Mouse (Mus musculus) thymus, postnatal 0 days (tissue): ENCODE results near the gene Ric3. TPM values are rescaled to one million over a fixed set of nuclear protein-coding genes. Genes with fewer than 3 reads are reported as not detected.
A peak's percentile ranks its signal among the peaks of the same experiment; 100 is the strongest.
"Not testable (repeated sequence)": the region's sequence is repeated elsewhere in the genome, so short reads cannot be mapped to it uniquely, and the experiment has no call there.

Experiments used
- DNase-seq: peaks from one replicate; pipeline ENCODE4 v3.0.0-alpha.2; 2015; ENCODE audit warnings: low spot score
- polyA plus RNA-seq: library from polyadenylated mRNA; unstranded; fragments of >200 nt; fragmentation: Nextera tagmentation; extraction: Ambion mirVana; gene quantifications from 2 replicates; pipeline ENCODE4 v1.2.1, GENCODE M21; 2015

The Ric3 gene
- 0.40 and 0.48 TPM in 2 replicates for polyA plus RNA-seq

DNA sequence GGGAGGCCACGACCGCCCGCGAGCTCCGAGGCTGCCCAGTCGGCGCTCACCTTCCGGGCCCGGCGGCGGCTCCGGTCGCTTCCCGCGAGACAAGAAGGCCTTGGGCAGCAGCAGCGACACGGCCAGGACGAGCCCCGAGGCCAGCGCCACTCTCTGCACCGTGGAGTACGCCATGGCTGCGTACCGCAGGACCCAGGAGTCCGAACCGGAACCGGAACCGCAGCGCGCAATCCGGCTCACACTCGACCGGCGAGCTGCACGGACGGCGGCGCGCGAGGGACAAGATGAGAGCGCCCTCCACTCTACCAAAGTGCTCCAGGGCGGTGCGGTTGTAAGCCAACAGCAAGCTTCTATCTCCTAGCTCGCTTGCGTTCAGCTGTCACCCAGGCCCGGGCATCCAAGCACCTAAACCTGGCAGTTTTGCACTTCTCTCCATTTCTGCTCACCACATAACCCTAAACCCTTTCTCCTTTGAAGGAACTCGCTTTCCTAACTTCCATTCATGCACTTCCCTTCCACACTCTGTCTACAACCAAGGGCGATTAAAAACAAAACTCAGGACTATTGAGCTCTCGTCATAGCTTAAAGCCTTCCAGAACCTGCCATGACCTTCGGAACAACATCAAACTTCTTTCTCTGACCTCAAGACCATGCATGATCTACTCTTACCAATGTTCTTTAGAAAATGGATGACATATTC is at the start of gene Ric3:
Ric3 (minus strand) TSS at position 219 of the 700 bp plus-strand sequence.
- DNase-seq: peak; percentile 1

DNA sequence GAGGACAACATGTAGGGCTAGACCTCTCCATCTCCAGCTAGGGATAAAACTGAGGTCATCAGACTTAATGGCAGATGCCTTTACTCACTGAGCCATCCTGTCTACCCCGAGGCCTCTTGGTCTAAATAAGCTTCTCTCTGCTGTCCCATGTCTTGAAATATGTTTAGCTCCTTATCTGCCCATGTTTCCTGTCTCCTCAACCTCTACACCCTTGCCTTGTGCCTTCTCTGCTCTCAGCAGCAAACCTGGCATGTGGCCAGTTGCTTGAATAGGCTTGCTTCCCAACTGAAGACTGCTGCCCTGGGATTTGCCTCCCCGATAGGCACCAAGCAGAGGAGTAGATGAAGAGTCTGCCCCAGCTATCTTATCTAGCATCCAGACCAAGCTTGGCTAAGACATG is 48.4 kb upstream of the Ric3 start:
- DNase-seq: no peak

DNA sequence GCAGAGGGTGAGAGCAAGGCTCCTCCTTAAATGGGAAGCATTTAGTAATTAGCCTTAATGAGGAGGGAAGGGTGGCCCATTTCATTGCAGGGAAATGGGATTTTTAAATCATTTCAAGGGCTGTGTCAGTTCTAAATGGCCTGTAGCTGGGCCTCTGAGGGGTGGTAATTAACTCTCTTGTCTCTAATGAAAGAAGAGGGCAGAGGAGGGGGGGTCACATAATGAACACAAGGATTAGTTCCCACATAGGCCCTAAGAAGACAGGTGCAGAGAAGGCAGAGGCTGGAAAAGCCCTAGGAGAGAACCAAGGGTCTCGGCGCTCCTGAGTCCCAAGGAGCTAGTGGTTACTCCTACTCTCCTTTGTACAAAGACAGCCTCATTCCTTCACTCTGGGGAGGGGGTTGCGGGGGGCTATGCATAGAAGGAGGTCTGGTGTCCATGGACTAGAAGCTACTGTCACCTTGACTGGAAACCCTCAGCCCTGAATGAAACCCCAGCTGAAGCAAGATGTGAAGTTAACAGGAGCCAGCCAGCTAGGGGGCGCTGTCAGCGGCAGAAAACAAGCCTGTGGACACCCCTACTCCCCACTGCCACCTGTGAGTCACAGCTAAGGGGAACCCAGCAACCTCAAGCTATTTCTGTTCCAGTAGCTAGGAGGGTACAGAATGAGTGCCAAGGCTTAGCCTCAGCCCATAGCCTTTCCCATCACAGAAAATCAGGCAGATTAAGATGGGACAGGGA is 47.0 kb upstream of the Ric3 start:
- DNase-seq: no peak

DNA sequence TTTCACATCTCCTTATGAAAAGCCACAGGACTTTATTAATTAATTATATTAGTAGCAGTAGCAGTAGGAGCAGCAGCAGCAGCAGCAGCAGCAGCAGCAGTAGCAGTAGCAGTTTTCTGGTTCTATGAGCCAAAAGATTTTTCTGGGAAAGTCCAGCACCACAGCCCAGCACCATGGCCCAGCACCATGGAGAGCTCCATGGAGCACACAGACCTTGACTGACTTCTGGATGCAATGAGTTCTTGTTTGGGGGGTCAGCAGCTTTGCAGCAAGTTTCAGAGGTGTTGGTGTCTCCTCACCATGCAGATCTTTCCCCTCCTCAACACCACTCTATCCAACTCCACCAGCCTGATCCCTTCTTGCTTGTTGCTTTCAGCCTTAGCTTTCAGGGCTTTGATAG is 46.3 kb upstream of the Ric3 start:
- DNase-seq: no peak

DNA sequence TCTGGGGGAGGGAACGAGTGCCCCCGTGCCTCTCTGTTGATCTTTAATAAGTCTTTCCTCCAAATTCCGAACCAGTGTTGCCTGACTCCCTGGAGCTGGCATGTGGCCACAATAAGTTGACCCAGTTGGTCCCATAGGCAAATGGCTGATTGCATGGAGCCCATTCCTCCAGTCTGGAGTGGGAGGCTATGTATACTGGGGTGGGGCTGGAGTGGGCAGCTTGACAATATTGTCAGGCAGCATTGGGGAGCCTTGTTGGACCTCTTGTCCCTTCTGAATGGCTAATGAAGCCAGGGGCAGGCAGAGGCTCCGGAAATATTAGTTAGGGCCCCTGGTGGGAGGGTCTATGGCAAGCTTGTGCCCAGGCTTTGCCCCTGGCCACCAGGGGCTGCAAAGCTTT is 32.8 kb upstream of the Ric3 start:
- DNase-seq: no peak

DNA sequence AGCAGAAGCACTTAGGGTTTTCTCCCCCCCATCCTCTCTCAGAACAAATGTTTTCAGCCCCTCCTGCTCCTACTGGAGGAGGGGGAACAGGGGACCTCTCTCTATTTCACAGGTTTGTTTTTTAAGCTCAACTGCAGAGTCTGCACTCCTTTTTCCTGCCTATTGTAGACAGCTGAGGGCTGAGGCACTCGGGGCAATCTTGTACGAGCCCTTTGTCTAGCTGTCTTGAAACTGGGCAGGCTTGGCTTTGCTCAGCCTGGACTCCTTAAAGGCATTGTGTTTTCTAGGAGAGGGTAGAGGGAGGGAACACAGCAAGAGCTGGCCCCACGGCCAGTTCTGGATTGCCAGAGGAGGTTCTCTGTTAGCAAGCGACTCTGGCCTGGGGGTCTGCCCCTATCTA is 32.4 kb upstream of the Ric3 start:
- DNase-seq: not testable (repeated sequence)

DNA sequence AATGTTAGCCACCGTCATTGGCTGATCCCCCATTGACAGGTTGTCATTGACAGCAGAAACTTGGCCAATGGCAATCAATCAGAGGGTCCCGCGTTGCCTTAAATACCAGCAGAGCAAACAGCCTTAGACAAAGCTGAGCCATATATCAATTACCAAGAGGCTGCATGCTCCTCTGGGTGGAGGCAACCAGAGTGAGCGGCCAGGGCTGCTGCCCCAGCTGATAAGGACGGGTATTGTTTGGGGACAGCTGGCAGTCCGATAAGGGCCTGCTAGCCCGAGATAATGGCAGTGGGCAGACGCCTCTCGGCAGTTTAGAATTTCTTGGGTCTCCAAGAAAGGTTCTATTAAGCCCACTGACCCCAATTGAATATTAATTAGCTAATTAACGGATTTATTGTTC is 31.8 kb upstream of the Ric3 start:
- peak; percentile 0 for DNase-seq

DNA sequence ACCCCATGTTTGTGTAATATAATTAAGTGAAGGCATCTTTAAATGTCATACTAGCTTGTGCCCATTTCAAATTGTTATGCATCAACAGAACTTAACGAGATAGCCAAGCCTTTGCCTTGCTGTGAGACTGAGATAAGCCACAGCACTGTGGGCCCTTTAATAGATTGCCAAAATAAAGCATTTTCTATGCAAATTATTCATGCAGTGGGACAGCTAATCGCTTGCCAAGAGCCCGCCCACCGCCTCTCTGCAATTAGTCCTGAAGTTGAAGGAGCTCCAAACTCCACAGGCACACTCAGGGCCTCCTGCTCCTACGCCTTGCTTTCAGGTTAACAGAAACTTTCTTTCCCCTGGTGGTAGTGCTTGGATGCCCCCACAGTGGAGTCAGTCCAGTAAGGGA is 27.9 kb upstream of the Ric3 start:
- peak; percentile 1 for DNase-seq

DNA sequence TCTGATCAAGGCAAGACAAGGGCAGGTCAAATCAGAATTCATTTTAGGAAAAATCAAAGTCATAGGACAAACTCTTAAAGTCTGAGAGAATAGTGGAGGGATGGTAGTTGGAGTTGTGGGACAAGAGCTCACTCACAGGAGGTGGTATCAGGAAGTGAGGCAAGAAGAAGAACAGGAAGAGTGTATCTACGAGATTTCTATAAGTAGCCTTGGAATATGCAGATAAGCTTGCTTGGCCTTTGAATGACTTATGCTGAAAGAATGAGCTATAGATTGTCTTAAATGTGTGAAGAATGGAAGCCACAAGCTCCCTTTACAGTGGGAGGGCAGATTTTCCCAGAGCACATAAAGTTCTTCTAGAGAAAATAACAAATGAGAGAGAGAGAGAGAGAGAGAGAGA is 21.8 kb upstream of the Ric3 start:
- DNase-seq: peak; percentile 1

DNA sequence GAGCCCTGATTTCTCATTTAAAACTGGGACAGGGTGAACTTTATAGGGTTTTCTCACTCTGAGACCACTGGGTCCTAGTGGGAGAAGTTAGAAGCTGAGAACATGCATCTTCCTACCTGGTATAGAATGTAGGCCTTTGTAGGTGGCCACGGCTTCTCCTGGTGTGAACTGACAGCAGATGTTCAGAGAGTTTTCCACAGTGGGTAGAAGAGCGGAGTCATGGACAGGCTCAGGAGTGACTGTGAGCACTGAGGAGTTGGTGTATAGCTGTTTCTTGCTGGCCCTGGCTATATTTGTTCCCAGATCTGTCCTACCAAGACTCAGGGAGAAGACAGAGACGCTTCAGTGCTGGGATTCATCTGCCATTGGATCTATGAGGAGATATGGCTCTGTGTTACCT is 18.0 kb upstream of the Ric3 start:
- peak; percentile 0 for DNase-seq

DNA sequence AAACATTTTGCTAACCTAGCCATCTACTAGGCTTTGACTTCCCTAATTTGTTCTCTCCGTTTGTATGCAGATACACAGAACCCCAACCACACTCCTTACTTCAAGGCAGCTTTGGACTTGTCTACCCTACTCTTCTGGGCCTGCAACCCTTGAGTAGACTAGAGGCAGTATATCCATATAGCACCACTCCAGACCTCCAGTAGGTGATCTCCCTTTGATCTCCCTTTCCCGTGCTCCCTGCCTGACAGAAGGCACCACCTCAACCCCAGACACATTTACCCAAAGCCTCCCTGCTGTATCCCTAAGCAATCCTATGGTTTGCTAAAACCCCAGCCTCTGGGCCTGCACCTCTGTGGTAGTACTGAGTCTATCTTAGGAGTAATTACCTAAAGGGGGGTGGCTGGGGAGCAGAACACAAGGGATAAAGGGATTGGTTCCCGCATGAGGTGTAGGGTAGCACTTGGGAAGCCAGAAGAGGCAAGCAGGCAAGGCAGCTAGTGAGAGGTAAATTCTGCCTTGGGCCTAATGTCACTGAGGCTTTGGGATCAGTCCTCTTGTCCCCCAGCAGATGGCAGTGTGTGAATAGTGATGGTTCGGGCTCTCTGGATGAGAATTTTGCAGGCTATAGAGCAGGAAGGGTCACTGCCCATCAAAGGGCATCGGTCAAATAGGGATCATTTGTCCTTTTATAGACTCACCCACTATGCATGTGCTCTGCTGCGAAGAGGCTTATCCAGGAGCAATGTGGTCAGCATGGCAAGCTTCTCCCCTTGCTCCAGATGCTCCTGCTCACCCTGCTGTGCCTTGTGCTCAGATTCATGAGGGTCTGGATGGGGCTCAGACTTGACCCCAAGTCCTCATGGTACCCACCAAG is 15.3 kb upstream of the Ric3 start:
- peak; percentile 4 for DNase-seq

DNA sequence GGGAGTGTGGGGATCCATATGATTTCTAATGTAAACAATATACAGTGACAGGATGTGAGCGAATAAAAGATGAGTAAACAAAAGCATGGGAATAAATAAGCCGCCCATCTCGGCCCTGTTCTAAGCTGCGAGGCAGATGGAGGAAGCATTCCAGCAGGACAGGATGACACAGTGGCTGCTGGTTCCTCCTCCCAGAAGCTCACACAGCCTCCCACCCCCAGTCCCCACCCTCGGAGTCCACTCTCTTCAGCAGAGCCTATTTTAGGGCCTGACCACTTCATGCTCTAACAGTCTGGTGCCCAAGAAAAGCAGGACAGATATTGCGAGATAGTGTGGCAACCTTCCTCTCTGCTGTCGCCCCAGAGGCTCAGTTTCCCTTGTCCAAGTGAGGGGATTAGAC is 14.1 kb upstream of the Ric3 start:
- DNase-seq: peak; percentile 0

DNA sequence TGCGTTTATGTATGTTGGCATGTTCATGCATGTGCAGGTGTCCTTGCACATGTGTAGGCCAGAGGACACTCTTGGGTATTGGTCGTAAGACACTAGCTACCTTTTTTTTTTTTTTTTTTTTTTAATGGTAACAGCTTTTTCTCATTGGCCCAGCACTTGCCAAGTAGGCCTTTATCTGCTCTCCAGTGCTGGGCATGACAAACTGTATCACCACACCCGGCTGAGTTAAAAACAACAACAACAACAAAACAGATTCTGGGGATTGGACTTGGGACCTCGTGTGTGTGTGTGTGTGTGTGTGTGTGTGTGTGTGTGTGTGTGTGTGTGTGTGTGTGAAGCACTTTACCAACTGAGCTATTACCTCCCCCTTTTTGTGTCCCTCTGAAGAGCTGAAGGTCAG is 13.5 kb upstream of the Ric3 start:
- peak; percentile 1 for DNase-seq

DNA sequence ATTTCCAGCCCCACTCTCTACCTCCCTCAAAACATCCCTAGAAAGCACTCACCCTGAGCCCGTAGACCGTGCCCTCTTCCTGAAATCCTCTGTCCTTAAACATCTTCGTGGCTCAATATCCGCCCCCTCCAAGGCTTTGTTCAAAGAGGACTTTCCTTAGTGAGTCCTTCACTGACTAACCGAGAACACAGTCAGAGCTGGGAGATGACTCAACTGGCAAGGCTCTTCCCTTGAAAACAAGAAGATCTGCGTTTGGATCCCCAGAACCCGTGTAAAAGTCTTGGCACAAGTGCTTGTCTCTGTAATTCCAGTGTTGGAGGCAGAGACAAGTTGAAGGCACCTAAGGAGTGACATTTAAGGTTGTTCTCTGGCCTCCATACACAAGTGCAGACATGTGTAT is 11.2 kb upstream of the Ric3 start:
- no peak for DNase-seq

DNA sequence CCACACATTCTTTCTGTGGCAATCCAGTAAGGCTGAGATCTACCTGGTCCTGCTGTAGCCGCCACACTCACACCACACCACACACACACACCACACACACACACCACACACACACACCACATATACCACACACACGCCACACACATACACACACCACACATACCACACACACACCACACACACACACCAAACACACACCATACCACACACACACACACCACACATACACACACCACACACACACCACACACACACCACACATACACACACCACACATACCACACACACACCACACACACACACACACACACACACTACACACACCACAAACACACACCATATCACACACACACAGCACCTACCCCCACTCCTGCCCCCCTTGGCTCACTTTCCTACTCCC is 8.2 kb upstream of the Ric3 start:
- not testable (repeated sequence) for DNase-seq

DNA sequence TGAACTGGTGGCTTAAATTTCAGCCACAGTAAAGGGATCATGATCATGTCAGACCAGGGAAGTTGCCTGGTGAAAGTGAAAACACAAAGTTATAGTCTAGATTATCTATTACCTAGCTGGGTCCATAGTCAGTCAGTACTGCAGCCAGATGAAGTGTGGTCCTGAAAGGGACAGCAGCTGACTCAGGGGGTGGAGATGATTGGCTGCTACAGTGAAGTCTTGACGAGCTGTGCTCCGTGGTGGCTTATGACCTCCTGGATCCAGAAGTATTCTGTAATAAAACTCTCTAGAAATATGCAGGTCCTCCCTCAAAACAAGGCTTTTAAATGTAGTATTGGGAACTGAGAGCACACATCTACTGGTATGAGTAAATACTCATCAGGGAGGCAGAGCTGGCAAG is 3.8 kb upstream of the Ric3 start:
- DNase-seq: peak; percentile 0

DNA sequence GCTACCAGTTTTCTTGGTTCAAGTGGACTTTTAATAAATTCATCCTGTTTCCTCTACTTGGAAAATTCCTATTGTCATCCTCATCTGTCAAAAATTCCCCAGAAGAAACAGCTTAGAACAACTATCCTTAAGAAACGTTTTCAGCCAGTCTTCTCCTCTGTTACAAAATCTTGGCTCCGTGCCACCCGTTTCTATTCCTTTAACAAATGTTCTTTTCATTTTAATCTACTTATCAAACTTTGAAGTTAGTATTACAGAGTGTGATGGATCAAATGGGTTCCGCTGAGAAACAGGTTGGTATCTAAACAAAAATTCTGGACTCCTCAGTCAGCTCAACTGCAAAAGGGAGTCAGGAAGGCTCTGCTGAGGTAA is 668 bp upstream of the Ric3 start:
- DNase-seq: no peak

DNA sequence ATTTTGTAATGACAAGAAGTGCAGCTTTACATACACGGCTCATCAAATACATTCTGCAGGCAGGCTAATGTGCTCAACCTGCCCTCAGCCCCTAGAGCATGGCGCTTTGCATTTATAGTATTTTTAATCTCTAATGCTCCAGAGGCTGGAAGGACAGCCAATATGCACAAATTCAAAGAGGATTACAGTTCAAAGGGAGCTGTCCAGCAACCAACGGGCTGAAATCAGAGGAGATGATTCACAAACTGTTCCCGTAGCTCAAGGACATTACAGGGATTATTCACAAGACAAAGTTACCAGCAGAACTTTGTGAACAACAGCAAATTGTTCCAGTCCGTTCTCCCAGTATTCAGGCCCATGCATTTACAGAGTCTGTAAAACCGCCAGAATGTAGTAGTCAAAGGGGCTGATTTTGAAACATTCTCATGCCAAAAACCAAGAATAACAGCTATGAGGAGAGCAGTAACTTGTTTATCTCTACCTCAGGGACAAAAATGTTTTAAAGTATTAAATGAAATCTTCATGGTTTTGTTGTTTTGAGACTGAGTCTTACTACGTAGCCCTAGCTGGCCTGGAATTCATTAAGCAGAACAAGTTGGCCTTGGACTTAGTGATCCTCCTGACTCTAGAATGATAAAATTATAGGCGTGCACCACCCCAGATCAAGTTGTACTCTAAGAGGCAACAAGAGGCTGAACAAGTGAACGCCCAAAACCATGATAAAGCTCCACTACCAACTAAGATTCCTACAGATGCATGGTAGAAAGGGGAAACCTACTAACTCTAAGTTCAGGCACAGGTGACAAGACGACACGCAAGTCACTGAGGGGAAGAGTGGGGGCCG is 640 bp downstream of the Ric3 start:
- DNase-seq: peak; percentile 5

DNA sequence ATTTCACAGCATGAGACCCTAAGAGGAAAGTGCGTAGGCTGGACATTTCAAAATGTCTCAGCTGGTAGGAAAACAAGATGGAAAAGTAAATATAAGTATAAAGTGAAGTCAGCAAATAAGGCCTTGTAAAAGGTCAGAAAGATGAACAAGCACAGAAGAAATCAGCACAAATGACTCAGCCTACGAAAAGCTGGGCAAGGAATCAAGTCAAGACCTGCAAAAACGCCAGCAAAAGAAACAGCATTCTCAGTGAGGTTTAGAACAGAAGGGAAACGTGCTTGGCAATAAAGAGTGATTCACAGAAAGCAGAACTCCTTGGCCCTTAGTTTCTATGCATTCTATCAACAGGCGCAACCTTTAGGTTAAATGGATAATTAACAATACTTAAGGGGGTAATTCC is 10.8 kb downstream of the Ric3 start:
- no peak for DNase-seq

DNA sequence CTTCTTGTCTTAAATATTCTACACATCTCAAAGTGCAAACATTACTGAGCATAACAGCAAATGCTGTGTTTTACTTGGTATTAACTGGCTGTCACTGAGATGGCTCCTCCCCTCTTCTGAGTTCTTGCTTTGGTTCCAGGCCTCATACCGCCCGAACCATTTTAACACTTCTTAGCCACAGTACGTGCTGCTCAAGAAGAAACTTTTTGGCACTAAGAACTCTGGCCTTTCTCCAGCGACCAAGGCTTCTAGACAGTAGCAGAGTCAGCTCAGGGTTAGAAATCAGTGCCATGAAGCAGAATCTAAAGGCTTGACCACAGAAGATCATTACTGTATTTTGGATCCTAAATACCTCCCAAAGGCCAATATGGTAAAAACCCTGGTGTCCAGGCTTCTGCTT is 13.5 kb downstream of the Ric3 start:
- DNase-seq: no peak

DNA sequence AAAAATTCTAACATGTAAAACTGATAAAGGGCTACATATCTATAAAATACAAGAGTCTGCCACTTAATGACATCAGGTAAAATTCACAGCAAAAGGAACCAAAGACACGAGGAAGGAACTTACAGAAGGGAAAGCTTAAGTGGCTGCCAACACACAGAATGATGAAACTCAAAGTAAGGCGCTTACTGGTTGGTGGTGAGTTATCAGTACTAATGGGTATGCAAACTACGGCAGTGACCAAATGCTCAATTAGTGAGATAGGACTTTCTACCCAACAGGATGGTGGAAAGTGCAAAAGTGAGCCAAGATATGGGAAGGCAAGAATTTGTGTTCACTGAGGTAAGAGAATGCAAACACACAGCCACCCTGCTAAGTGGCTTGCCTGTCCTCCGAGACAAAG is 23.6 kb downstream of the Ric3 start:
- DNase-seq: no peak
